Mouse (Mus musculus) cerebellum, adult 2 months (tissue): ENCODE data around the gene Zfp574. TPM values are rescaled to one million over a fixed set of nuclear protein-coding genes. Genes with fewer than 3 reads are reported as not detected.

Experiments used
- DNase-seq, 2 experiments: peaks; one replicate each; pipeline ENCODE4 v3.0.0; 2021
- H3K27ac ChIP-seq: fragments of 200-500 bp; 2 replicates; pipeline ENCODE4 v1.5.1; 2012; ENCODE audit warnings: low read length, control low read depth, inconsistent platforms; ENCODE audit not compliant: insufficient read depth
- H3K27me3 ChIP-seq: fragments of 200-500 bp; 2 replicates; pipeline ENCODE4 v1.6.1; 2012; ENCODE audit warnings: inconsistent platforms, mild to moderate bottlenecking, low read length, moderate library complexity; ENCODE audit not compliant: control insufficient read depth, insufficient read depth
- H3K4me1 ChIP-seq: fragments of 200-500 bp; 2 replicates; pipeline ENCODE4 v1.6.1; 2011; ENCODE audit warnings: low read length; ENCODE audit not compliant: control insufficient read depth, insufficient read depth
- H3K4me3 ChIP-seq: fragments of 200-500 bp; replicated peaks from 2 replicates; pipeline ENCODE3; 2011; ENCODE audit warnings: mild to moderate bottlenecking, low read depth, low read length, control low read depth; ENCODE audit not compliant: insufficient read depth
- CTCF ChIP-seq: fragments of 200-500 bp; IDR thresholded peaks from 2 replicates; pipeline ENCODE4 v1.5.1; 2011; ENCODE audit warnings: low read depth, mild to moderate bottlenecking, control low read depth, low read length, moderate library complexity, borderline replicate concordance; ENCODE audit not compliant: insufficient read depth
- POLR2A ChIP-seq: fragments of 200-500 bp; IDR thresholded peaks from 2 replicates; pipeline ENCODE4 v1.6.1; 2011; ENCODE audit warnings: low read length, control low read depth, borderline replicate concordance; ENCODE audit not compliant: insufficient read depth
- WGBS: fragments of 180-500 bp; shearing (Covaris S2); methylation state at CpG from one replicate; pipeline ENCODE4 v1.1.7; 2018; 5-methylcytosine and 5-hydroxymethylcytosine counted together
- polyA plus RNA-seq: library from polyadenylated mRNA; depleted of rRNA; stranded (reverse); fragments of >200 nt; gene quantifications from 2 replicates; pipeline ENCODE4 v1.2.3, GENCODE M21; 2012

The Zfp574 gene
- polyA plus RNA-seq, 1 experiment = 44.3 TPM

- H3K4me1 ChIP-seq = peaks cover 20% of the 10 kb centered on the region
- H3K4me3 ChIP-seq = no peak overlapping the region
- no peak for DNase-seq
- H3K27ac ChIP-seq = no peak overlapping the region
- 43% methylated on average over 14 of the region's 14 CpGs for WGBS
- TF ChIP-seq CTCF = no peak
- TF ChIP-seq POLR2A = no peak
- no peaks in the 10 kb centered on the region for H3K27me3 ChIP-seq
Observed at GRCm38 (mm10) chr7:25058836-25059235, 13.5 kb upstream of the Zfp574 start.

GRCm38 (mm10) chr7:25063346-25063745 lies 9.0 kb upstream of the Zfp574 start:
- WGBS = 45% methylated on average over 6 of the region's 6 CpGs
- H3K4me1 ChIP-seq = peaks cover 5% of the 10 kb centered on the region; the same call in 1 of the 2 replicates
- DNase-seq = no peak
- no peaks in the 10 kb centered on the region for H3K27me3 ChIP-seq
- no peak for TF ChIP-seq CTCF
- H3K4me3 ChIP-seq = no peak overlapping the region
- H3K27ac ChIP-seq = no peak overlapping the region

- no peak for DNase-seq
- Histone ChIP-seq H3K27ac (no peak overlapping the region), H3K27me3 (no peaks in the 10 kb centered on the region), H3K4me1 (peaks cover 1% of the 10 kb centered on the region; the same call in 1 of the 2 replicates), H3K4me3 (no peak overlapping the region)
- TF ChIP-seq CTCF = no peak
- no peak for TF ChIP-seq POLR2A
- WGBS = 86% methylated on average over 8 of the region's 8 CpGs
Observed at GRCm38 (mm10) chr7:25063900-25064299, 8.5 kb upstream of the Zfp574 start.

DNA sequence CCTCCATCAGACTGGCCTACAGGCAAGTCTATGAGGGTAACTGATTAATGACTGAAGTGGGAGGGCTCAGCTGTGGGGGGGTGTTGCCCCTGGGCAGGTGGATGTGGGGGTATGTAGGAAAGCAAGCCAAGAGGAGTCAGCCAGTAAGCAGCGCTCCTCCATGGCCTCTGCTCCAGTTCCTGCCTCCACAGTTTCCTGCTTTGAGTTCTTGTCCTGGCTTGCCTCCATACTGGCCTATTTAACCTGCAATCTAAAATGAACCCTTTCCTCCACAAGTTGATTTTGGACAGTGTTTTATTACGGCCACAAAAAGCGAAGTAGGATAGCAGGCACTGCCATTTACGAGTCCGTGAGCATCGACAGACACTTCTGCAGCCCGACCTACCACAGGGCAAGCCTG lies 5.0 kb upstream of the Zfp574 start:
- no peak overlapping the region for H3K27ac ChIP-seq
- no peak for TF ChIP-seq CTCF
- no peak for TF ChIP-seq POLR2A
- WGBS = 90% methylated on average over 7 of the region's 7 CpGs
- H3K4me1 ChIP-seq = peaks cover 15% of the 10 kb centered on the region
- no peak overlapping the region for H3K4me3 ChIP-seq
- no peaks in the 10 kb centered on the region for H3K27me3 ChIP-seq
- no peak for DNase-seq

DNA sequence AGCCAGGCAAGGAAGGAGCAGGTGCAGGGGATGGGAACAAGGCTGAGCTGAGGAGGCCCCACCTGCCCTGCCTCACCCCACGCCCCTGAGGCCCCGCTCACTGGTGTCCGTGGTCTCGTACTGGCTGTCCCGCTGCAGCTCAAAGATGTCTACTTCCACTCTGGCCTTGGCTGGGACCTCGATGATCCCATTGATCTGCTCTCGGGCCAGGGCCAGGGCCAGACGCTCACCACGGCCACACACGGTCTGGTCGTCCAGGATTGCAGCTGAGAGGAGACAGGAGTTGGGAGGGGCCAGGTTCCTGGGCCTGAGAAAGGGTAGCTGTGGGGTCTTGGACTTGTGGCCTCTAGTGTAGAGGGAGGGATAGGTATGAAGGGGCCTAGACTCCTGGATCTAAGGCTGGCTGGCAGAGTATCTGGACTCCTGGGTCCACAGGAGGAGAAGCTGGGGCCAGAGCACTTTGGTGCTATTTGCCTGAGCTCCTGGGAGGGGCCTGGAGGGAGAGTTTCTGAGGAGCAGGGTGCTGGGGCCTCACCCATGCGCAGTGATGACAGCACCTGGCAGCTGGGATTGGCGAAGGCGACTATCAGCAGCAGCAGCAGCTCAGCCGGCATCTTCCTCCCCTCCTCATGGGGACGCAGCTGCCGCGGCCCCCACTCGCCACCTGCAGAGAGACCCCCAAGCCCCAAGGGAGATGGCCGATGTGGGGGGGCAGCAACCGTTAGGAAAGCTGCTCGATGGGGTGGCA lies 4.3 kb upstream of the Zfp574 start:
- no peak for TF ChIP-seq CTCF
- no peak for TF ChIP-seq POLR2A
- Histone ChIP-seq H3K27me3 (no peaks in the 10 kb centered on the region), H3K4me1 (peaks cover 16% of the 10 kb centered on the region), H3K27ac (no peak overlapping the region), H3K4me3 (no peak overlapping the region)
- DNase-seq = no peak
- 67% methylated on average over 22 of the region's 22 CpGs for WGBS

DNA sequence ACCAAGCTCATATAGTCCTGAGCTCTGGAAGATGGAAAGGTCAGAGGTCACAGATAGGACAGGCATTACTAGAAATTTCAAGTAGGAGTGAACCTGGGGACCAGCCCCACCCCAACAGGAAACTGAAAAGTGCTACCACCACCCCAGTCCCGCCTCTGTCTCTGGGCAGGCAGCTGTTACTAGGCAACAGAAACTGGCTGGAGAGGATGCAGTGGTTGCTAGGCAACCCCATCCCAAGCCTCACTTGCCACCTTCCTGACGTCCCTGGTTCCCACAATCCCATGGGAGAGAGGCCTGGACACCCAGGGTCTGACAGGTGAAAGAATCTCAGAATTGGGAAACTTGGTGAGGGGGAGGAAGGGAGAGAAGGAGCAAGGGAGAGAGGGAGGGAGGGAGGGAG lies 3.6 kb upstream of the Zfp574 start:
- Histone ChIP-seq H3K4me3 (no peak overlapping the region), H3K27ac (no peak overlapping the region), H3K27me3 (no peaks in the 10 kb centered on the region), H3K4me1 (peaks cover 21% of the 10 kb centered on the region)
- DNase-seq = no peak
- WGBS = 30% methylated on average over 2 of the region's 2 CpGs
- no peak for TF ChIP-seq POLR2A

DNA sequence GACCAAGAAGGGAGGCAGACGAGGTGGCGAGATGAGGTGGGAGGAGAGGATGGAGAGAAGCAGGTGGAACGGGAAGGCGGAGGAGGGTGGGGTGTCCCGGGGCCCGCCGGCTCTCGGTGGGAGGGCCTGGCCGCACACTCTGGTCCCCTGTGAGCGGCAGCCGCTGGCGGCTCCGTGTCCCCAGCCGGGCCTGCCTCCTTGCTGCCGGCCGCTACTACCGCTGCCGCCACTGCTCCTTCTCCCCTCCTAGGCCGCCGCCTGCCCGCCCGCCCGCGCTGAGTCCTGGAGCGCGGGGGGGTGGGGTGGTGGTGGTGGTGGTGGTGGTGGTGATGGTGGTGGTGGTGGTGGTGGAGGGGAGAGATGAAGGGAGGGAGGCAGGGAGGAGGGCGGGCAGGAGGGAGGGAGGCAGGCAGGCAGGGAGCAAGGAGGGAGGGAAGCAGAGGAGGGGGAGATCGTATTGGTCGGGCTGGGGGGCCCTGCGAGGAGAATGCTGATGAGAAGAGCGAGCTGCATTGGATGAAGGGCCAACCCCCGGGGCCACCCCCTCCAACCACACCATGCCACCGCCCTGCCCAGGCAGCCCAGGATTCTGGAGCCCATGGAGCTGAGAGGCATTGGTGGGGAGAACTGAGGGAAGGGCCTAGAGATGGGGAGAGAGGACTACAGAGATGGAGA lies 486 bp downstream of the Zfp574 start:
- H3K4me1 ChIP-seq = peaks cover 29% of the 10 kb centered on the region
- 0% methylated on average over 15 of the region's 33 CpGs for WGBS

DNA sequence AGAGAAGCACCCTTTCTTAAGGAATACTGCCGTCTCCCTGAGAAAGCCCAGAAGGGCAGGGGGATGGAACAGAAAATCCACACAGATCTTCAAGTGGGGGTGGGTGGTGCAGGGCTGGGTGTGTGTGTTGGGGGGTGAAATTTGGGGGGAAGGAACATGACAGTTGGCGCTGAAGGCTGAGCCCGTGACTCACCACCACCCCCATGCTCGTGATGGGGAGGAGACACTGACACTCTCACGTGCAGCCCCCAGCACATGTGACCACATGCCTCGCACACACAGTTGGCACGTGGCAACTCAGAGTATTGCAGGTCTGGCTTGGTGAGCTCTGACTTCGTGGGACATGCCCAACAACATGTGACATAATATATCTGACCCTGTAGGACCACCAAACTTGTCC lies 1.6 kb downstream of the Zfp574 start:
- no peak for DNase-seq
- TF ChIP-seq CTCF = no peak
- TF ChIP-seq POLR2A = no peak
- 63% methylated on average over 8 of the region's 8 CpGs for WGBS
- no peak overlapping the region for H3K27ac ChIP-seq
- no peaks in the 10 kb centered on the region for H3K27me3 ChIP-seq
- H3K4me3 ChIP-seq = no peak overlapping the region
- H3K4me1 ChIP-seq = peaks cover 33% of the 10 kb centered on the region

More for the DNA sequence above, 486 bp downstream of the Zfp574 start:
- peak overlapping the region; percentile 76 for H3K27ac ChIP-seq
- H3K4me3 ChIP-seq = peak overlapping the region; percentile 84
- DNase-seq = peak; percentile 66 to 74
- no peaks in the 10 kb centered on the region for H3K27me3 ChIP-seq
- peak; percentile 46; the same call in 1 of the 2 replicates for TF ChIP-seq POLR2A
- no peak for TF ChIP-seq CTCF
